Mouse (Mus musculus) bone marrow macrophage, adult 2 months (primary cell): ENCODE data around the gene Rpia.

Experiments
- CTCF ChIP-seq: IDR thresholded peaks from 2 replicates; pipeline ENCODE4 v1.5.1; 2012; ENCODE audit warnings: low read depth, mild to moderate bottlenecking, low read length, moderate library complexity
- POLR2A ChIP-seq: IDR thresholded peaks from 2 replicates; pipeline ENCODE4 v1.6.1; 2012; ENCODE audit warnings: mild to moderate bottlenecking, low read depth, low read length, borderline replicate concordance

DNA sequence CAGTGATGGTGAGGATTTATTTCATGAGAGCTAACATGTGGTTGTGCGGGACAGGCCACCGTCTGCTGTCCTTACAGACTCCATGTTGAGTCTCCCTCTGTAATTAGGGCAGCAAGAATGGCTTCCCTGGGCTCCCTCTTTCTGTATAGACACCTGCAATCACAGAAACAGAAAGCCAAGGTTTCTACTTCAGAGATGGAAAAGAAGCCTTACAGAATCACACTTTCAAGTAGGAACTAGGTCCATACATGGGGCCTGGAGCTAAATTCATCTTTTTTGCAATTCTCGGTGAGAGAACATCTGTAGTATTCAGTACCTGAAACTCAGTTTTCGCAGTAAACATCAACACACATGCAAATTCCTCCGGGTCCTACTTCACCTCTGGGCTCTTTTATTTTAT lies 44.3 kb downstream of the Rpia start:
- TF ChIP-seq POLR2A (no peak), CTCF (no peak)
